Mouse (Mus musculus) forebrain, postnatal 0 days (tissue): ENCODE results near the gene Socs4. TPM values are rescaled to one million over a fixed set of nuclear protein-coding genes. Genes with fewer than 3 reads are reported as not detected.

Experiments used
- ATAC-seq: fragments of 200-750 bp; cut with Nextera tagmentation; 2 replicates; pipeline ENCODE4 v1.8.0; 2017; ENCODE audit warnings: mild to moderate bottlenecking, moderate library complexity
- DNase-seq: peaks from one replicate; pipeline ENCODE4 v3.0.0-alpha.2; 2015
- H3K27ac ChIP-seq: fragments of 300-500 bp; sonication (generic); 2 replicates; pipeline ENCODE4 v1.5.1; 2014; ENCODE audit warnings: low read depth, mild to moderate bottlenecking, antibody characterized with exemption, low read length, moderate library complexity, mixed read lengths
- H3K27me3 ChIP-seq: fragments of 300-500 bp; sonication (generic); 2 replicates; pipeline ENCODE4 v1.6.1; 2014; ENCODE audit warnings: mild to moderate bottlenecking, low read length, mixed read lengths; ENCODE audit not compliant: insufficient read depth
- H3K36me3 ChIP-seq: fragments of 300-500 bp; sonication (generic); 2 replicates; pipeline ENCODE4 v1.6.1; 2014; ENCODE audit warnings: mild to moderate bottlenecking, moderate library complexity; ENCODE audit not compliant: insufficient read depth
- H3K4me1 ChIP-seq: fragments of 300-500 bp; sonication (generic); 2 replicates; pipeline ENCODE4 v1.6.1; 2014; ENCODE audit warnings: antibody characterized with exemption; ENCODE audit not compliant: insufficient read depth
- H3K4me2 ChIP-seq: fragments of 300-500 bp; sonication (generic); 2 replicates; pipeline ENCODE4 v1.6.1; 2014; ENCODE audit warnings: low read depth, mild to moderate bottlenecking, moderate library complexity
- H3K4me3 ChIP-seq: fragments of 300-500 bp; sonication (generic); 2 replicates; pipeline ENCODE4 v1.5.1; 2014; ENCODE audit warnings: low read depth, low read length, mixed read lengths
- H3K9ac ChIP-seq: fragments of 300-500 bp; sonication (generic); 2 replicates; pipeline ENCODE4 v1.6.1; 2014; ENCODE audit warnings: mild to moderate bottlenecking
- H3K9me3 ChIP-seq: fragments of 300-500 bp; sonication (generic); 2 replicates; pipeline ENCODE4 v1.6.1; 2016; ENCODE audit warnings: low read length
- CTCF ChIP-seq: sonication (generic); IDR thresholded peaks from 2 replicates; pipeline ENCODE4 v1.5.1; 2016; ENCODE audit warnings: antibody characterized with exemption, control low read depth, low read depth
- WGBS: fragments of 180-500 bp; shearing (Covaris S2); extraction: QIAGEN DNeasy Blood & Tissue Kit; methylation state at CpG from one replicate; pipeline ENCODE4 v1.1.7; 2014; 5-methylcytosine and 5-hydroxymethylcytosine counted together
- polyA plus RNA-seq: library from polyadenylated mRNA; unstranded; fragments of >200 nt; fragmentation: Nextera tagmentation; extraction: Ambion mirVana; gene quantifications from 2 replicates; pipeline ENCODE4 v1.2.1, GENCODE M21; 2015
- total RNA-seq: library from RNA; depleted of rRNA; stranded (reverse); fragments of >200 nt; gene quantifications from 2 replicates; pipeline ENCODE4 v1.2.3, GENCODE M21; 2014

Gene Socs4
- total and polyA plus RNA-seq, 2 experiments from 2014 or later, result 2.4 to 8.2 TPM

DNA sequence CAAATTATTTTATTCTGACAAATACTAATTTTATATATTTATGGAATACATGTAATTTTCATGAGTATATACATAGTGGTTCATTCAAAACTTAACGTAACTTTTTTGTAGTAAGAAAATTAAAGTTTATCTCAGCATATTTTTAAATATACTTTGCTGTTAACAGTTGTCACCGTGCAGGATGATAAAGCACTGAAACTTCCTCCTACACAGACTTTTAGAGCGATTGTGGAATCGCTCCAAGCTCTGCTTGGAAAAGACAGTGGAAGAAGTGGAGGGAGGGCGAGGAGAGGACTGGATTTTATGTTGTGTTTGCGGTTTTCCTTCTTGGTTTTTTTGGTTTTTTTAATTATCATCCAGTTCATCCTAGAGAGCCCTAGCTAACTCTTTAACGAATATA, 6.8 kb downstream of the Socs4 start:
- WGBS, result 84% methylated on average over 7 of the region's 7 CpGs
- no peak overlapping the region for H3K9ac ChIP-seq
- TF ChIP-seq CTCF, result no peak
- H3K27ac ChIP-seq, result no peak overlapping the region
- no peak overlapping the region for H3K4me2 ChIP-seq
- no peaks in the 10 kb centered on the region for H3K4me1 ChIP-seq
- H3K36me3 ChIP-seq, result no peaks in the 10 kb centered on the region
- no peak for DNase-seq
- H3K27me3 ChIP-seq, result no peaks in the 10 kb centered on the region
- H3K9me3 ChIP-seq, result no peaks in the 10 kb centered on the region
- H3K4me3 ChIP-seq, result no peak overlapping the region
- no peak for ATAC-seq

DNA sequence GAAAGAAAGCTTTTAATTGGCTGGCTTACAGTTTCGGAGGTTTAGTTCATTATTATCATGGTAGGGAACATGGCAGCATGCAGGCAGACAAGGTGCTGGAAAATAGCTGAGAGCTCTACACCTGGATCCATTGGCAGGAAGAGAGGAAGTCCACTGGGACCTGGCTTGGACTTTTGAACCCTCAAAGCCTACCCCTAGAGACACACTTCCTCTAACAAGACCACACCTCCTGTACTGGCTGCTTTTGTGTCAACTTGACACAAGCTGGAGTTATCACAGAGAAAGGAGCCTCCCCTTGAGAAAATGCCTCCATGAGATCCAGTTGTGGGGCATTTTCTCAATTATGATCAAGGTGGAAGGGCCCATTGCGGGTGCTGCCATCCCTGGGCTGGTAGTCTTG, 8.5 kb downstream of the Socs4 start:
- no peak for DNase-seq
- 93% methylated on average over 2 of the region's 2 CpGs for WGBS
- no peak for TF ChIP-seq CTCF

DNA sequence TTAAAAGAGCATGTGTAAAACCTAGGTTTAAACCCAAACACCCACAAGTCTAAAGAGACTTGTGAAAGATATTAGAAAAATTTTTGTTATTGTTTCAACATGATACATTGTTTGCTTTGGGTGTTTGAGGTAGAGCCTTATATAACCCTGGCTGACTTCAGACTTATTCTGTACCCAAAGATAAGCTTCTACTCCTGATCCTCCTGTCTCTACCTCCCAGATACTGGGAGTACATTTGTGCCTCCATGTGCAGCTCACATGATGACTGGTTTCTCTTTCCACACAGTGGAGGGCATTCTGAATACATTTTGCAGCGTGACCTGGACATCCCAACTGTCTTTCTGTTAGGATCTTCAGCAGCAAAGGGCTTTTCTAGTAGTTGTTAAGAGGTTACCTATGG, 9.5 kb downstream of the Socs4 start:
- Histone ChIP-seq H3K9me3 (no peaks in the 10 kb centered on the region), H3K4me1 (no peaks in the 10 kb centered on the region), H3K4me3 (no peak overlapping the region), H3K36me3 (peaks cover 6% of the 10 kb centered on the region; the same call in 1 of the 2 replicates), H3K27me3 (no peaks in the 10 kb centered on the region), H3K4me2 (no peak overlapping the region), H3K27ac (no peak overlapping the region), H3K9ac (no peak overlapping the region)
- WGBS, result 94% methylated on average over 1 of the region's 1 CpGs
- DNase-seq (no peak), ATAC-seq (no peak)
- no peak for TF ChIP-seq CTCF

More for the DNA sequence above, 8.5 kb downstream of the Socs4 start:
- no peak overlapping the region for H3K4me3 ChIP-seq
- H3K27ac ChIP-seq, result no peak overlapping the region
- no peaks in the 10 kb centered on the region for H3K9me3 ChIP-seq
- no peak for ATAC-seq
- no peaks in the 10 kb centered on the region for H3K27me3 ChIP-seq
- H3K36me3 ChIP-seq, result peaks cover 3% of the 10 kb centered on the region; the same call in 1 of the 2 replicates
- H3K4me1 ChIP-seq, result no peaks in the 10 kb centered on the region
- no peak overlapping the region for H3K9ac ChIP-seq
- H3K4me2 ChIP-seq, result no peak overlapping the region

DNA sequence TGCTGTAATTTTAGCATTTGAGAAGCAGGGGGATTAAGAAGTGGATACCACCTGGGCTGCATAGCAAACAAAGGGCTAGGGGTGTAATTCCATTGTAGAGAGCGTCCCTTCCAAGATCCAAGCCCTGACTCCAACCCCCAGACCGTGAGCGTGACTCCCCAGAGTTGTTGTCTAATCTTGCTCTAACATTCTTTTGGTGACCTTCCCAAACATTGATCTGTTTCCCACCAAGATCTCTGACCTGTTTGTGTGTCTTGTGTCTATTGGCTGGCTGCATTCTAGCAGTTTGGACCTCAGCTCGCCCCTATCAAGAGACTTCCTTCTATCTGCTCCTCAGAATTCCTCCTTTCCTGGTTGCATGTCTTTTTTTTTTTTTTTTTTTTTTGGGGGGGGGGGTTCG, 10.3 kb downstream of the Socs4 start:
- no peak overlapping the region for H3K27ac ChIP-seq
- no peaks in the 10 kb centered on the region for H3K4me1 ChIP-seq
- no peak for ATAC-seq
- H3K9me3 ChIP-seq, result no peaks in the 10 kb centered on the region
- DNase-seq, result no peak
- H3K27me3 ChIP-seq, result no peaks in the 10 kb centered on the region
- no peak overlapping the region for H3K9ac ChIP-seq
- H3K36me3 ChIP-seq, result peaks cover 6% of the 10 kb centered on the region; the same call in 1 of the 2 replicates
- no peak for TF ChIP-seq CTCF
- no peak overlapping the region for H3K4me3 ChIP-seq
- WGBS, result 85% methylated on average over 4 of the region's 5 CpGs
- H3K4me2 ChIP-seq, result no peak overlapping the region

DNA sequence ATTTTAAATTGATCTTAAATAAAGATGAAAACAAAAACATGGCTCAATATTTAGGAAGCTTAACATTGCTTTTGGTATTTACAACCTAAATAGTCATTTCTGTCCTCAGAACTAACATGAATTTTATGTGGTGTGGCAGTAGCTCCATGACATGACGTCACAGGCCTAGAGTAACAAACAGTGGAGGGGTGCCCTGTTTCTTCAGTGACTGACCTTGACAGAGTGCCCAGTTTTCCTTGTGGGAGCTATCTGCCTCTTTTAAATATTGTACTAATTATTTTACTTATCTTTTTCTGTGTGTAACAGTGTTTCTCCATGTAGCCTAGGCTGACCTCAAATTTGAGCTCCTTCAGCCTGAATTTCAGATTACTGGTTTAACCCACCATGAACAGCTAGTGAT, 15.0 kb downstream of the Socs4 start:
- H3K27ac ChIP-seq, result no peak overlapping the region
- peaks cover 6% of the 10 kb centered on the region; the same call in 1 of the 2 replicates for H3K36me3 ChIP-seq
- no peaks in the 10 kb centered on the region for H3K27me3 ChIP-seq
- no peak overlapping the region for H3K4me2 ChIP-seq
- 76% methylated on average over 1 of the region's 1 CpGs for WGBS
- DNase-seq, result no peak
- no peak for TF ChIP-seq CTCF
- no peak overlapping the region for H3K4me3 ChIP-seq
- H3K4me1 ChIP-seq, result no peaks in the 10 kb centered on the region
- no peak for ATAC-seq
- H3K9ac ChIP-seq, result no peak overlapping the region
- H3K9me3 ChIP-seq, result no peaks in the 10 kb centered on the region

DNA sequence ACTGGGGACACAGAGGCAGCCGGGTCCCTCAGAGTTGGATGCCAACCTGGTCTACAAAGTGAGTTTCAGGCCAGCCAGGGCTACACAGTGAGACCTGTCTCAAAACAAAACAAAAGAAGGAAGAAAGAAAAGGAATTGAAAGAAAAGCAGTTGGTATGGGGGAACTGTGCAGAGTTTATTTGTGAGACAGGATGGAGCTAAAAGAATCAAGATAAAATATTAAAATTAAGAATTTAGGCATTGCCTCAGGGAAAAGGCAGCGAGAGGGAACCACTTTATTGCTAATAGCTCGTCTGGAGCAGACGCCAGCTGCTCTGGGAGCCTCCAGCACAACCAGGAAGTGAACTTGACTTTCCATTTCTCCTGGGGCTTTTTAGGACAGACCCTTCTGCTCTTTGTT, 17.4 kb downstream of the Socs4 start:
- no peak for ATAC-seq
- Histone ChIP-seq H3K27ac (no peak overlapping the region), H3K4me1 (0 out of 2 replicates have a peak, but pooled peaks cover 2% of the 10 kb centered on the region), H3K4me2 (no peak overlapping the region), H3K36me3 (peaks cover 6% of the 10 kb centered on the region; the same call in 1 of the 2 replicates), H3K9ac (no peak overlapping the region), H3K27me3 (no peaks in the 10 kb centered on the region), H3K4me3 (no peak overlapping the region), H3K9me3 (no peaks in the 10 kb centered on the region)
- WGBS, result 40% methylated on average over 4 of the region's 4 CpGs
- no peak for DNase-seq
- TF ChIP-seq CTCF, result no peak

DNA sequence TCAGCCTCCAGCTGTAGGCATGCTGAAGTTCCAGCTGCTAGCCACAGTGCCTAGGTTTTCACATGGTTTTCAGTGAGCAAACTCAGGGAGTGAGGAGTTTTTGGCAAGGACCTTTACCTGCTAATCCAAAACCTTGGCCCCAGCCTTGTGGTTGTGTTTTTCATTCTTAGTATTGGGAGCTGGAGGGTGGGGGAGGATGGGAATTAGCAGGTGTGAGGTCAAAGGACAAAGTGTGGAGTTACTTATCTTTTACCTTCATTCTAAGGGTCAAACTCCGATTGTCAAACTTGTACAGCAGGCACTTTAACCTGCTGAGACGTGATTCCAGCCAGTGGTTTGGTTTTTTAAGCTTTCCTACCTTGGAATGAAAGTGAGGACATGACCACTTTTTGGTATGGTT, 19.5 kb downstream of the Socs4 start:
- TF ChIP-seq CTCF, result no peak
- no peak for DNase-seq
- Histone ChIP-seq H3K4me1 (peaks cover 11% of the 10 kb centered on the region; the same call in 1 of the 2 replicates), H3K9me3 (no peaks in the 10 kb centered on the region), H3K4me2 (no peak overlapping the region), H3K4me3 (no peak overlapping the region), H3K36me3 (no peaks in the 10 kb centered on the region), H3K27ac (no peak overlapping the region), H3K27me3 (no peaks in the 10 kb centered on the region), H3K9ac (no peak overlapping the region)
- 82% methylated on average over 2 of the region's 2 CpGs for WGBS
- ATAC-seq, result no peak
